Mouse (Mus musculus) megakaryocyte, embryonic 14.5 days (primary cell): Measurements from ENCODE around the gene Hbb-y.

Experiments
- FLI1 ChIP-seq: IDR thresholded peaks from 2 replicates; pipeline ENCODE4 v1.6.1; 2012; ENCODE audit warnings: low read length, inconsistent platforms, mixed read lengths
- GATA1 ChIP-seq: IDR thresholded peaks from 3 replicates; pipeline ENCODE4 v1.6.1; 2012; ENCODE audit warnings: mixed read lengths, low read length, inconsistent platforms, borderline replicate concordance

- TF ChIP-seq GATA1 (no peak), FLI1 (no peak)
These were observed 33.1 kb upstream of the Hbb-y start, which contains the start of gene Olfr66 for GRCm38 (mm10) chr7:103886152-103886551.
